Mouse (Mus musculus): ENCODE results near the gene Tmem214. TPM values are rescaled to one million over a fixed set of nuclear protein-coding genes. Genes with fewer than 3 reads are reported as not detected.

Tmem214 gene
- polyA plus RNA-seq, 1 experiment, result 29.1 TPM

DNA sequence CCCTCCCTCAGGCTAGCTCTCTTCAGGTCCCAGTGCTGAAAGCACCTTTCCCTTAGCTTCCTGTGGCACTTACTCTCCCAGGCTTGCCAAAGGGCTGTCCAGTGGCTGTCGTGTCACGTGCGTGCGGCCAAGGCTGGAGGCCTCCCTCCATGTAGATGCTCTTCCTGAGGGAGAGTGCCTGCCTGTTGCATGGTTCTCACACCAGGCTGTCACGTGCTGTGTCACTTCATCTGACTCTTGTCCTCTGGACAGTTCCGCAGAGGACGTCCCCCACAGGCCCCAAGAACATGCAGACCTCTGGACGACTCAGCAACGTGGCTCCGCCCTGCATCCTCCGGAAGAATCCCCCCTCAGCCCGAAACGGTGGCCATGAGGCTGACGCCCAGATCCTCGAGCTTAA, 3.5 kb upstream of the Tmem214 start:
- WGBS, result 76% methylated on average over 15 of the region's 15 CpGs
- Histone ChIP-seq H3K27ac (ENCODE audit: control insufficient read depth, insufficient read depth, low read depth, low read length, poor library complexity) (no peak overlapping the region), H3K4me1 (ENCODE audit: control insufficient read depth, insufficient read depth, low read length) (peaks cover 1% of the 10 kb centered on the region), H3K4me3 (replicated peaks; ENCODE audit: control insufficient read depth, low read depth, low read length) (no peak overlapping the region)
- TF ChIP-seq POLR2A (IDR thresholded peaks at IDR 0.05; ENCODE audit: borderline replicate concordance, control insufficient read depth, low read depth, low read length), result no peak

DNA sequence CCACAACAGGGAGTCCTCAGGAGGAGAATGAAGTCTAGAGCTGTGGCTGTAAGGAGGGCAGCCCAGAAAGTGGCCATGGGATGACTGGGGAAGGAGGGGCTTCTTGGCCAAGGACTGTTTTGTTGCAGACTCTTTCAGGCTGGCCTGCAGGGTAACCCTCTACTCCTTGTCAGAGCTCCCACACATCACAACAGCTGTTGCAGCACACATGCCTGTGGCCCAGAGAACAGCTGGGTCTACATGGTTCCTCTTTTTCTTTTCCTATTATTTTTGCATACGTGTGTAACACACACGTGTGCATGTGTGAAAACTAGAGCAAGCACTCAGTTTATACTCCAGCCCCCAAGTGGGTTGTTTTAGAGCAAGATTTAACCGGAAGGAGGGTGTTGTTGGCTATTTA, 941 bp upstream of the Tmem214 start:
- Histone ChIP-seq H3K27ac (ENCODE audit: control insufficient read depth, insufficient read depth, low read depth, low read length, poor library complexity) (peak overlapping the region; percentile 61; the same call in 1 of the 2 replicates), H3K4me1 (ENCODE audit: control insufficient read depth, insufficient read depth, low read length) (peaks cover 1% of the 10 kb centered on the region), H3K4me3 (replicated peaks; ENCODE audit: control insufficient read depth, low read depth, low read length) (no peak overlapping the region)
- TF ChIP-seq CTCF (IDR thresholded peaks at IDR 0.05; ENCODE audit: control insufficient read depth, insufficient read depth, low read length), result no peak
- whole genome bisulfite sequencing, result 35% methylated on average over 3 of the region's 3 CpGs

DNA sequence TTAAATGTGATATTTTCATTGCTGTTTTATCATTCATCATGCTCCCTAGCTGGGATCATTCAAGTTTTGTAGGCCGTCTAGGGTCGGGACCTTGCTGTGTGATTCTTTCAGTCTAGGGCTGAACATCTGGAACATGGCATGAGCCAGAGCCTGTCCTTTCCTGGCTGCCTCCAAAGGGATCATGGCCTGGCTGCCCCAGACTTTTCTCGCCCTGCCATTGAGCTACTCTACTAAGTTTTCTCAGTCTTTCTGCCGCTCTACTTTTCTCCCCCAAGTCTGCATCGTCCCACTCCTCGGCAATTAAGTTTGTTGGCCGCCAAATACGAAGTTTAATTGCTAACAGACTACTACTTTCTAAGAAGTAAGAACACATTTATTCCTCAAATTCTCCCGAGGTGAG, 1.2 kb downstream of the Tmem214 start:
- peak overlapping the region; percentile 78 for H3K4me3 ChIP-seq (replicated peaks; ENCODE audit: control insufficient read depth, low read depth, low read length)
- H3K27ac ChIP-seq (ENCODE audit: control insufficient read depth, insufficient read depth, low read depth, low read length, poor library complexity), result no peak overlapping the region
- TF ChIP-seq POLR2A (IDR thresholded peaks at IDR 0.05; ENCODE audit: borderline replicate concordance, control insufficient read depth, low read depth, low read length) (no peak), CTCF (IDR thresholded peaks at IDR 0.05; ENCODE audit: control insufficient read depth, insufficient read depth, low read length) (no peak)
- peaks cover 1% of the 10 kb centered on the region for H3K4me1 ChIP-seq (ENCODE audit: control insufficient read depth, insufficient read depth, low read length)
- WGBS, result 27% methylated on average over 9 of the region's 9 CpGs

DNA sequence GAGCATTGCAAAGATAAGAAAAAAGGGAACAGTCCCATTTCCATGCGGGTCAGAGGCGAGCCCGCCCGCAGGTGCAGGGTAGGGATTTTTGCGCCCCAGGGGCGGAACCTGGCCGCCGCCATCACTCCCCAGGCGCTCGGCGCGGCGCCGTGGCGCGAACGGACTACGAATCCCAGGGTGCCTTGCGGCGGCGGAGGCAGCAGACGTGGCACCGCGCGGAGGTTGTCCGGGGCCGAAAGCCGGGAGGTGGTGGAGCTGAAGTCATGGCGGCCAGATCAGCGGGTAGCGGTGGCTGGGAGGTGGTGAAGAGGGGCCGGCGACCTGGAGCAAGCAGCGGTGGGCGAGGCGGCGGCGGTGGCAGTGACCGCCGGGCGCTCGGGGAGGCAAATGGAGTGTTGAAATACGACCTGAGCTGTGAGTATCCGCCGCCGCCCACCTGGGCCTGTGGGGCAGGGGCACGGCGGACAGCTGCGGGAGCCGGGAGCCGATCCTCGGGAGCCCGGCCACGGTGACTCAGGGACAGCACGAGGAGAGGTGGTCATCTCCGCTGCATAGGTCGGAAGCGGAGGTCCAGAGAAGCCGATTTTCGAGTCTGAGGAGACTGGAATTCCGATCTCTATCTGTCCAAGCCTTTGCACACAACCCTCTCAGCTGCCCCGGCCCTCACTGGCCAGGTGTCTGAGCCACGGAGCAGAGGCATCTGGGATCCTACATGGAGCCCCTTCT, 1.8 kb downstream of the Tmem214 start:
- WGBS, result under 1% methylated on average over 63 of the region's 63 CpGs
- Histone ChIP-seq H3K27ac (ENCODE audit: control insufficient read depth, insufficient read depth, low read depth, low read length, poor library complexity) (peak overlapping the region; percentile 60; the same call in 1 of the 2 replicates), H3K4me1 (ENCODE audit: control insufficient read depth, insufficient read depth, low read length) (no peaks in the 10 kb centered on the region; the same call in 1 of the 2 replicates), H3K4me3 (replicated peaks; ENCODE audit: control insufficient read depth, low read depth, low read length) (peak overlapping the region; percentile 78)
- TF ChIP-seq POLR2A (IDR thresholded peaks at IDR 0.05; ENCODE audit: borderline replicate concordance, control insufficient read depth, low read depth, low read length) (peak; percentile 88; the same call in 1 of the 2 replicates), CTCF (IDR thresholded peaks at IDR 0.05; ENCODE audit: control insufficient read depth, insufficient read depth, low read length) (peak; percentile 8; the same call in 1 of the 2 replicates)

DNA sequence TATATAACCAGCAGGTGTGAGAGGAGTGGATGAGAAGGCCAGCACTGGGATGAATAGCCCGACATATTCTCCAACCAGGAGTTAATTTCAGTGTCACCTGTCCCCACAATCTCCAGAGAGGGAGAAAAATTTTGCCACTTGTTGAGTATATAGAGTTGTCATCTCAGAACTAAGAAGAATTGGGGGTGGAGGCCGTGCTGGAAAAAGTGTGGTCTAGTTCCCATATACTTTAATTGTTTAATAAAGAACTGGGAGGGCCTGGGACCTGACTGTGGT, 2.3 kb downstream of the Tmem214 start:
- no peaks in the 10 kb centered on the region; the same call in 1 of the 2 replicates for H3K4me1 ChIP-seq (ENCODE audit: control insufficient read depth, insufficient read depth, low read length)
- 20% methylated on average over 2 of the region's 2 CpGs for WGBS
- no peak overlapping the region; the same call in 1 of the 2 replicates for H3K27ac ChIP-seq (ENCODE audit: control insufficient read depth, insufficient read depth, low read depth, low read length, poor library complexity)
- H3K4me3 ChIP-seq (replicated peaks; ENCODE audit: control insufficient read depth, low read depth, low read length), result peak overlapping the region; percentile 78
- TF ChIP-seq CTCF (IDR thresholded peaks at IDR 0.05; ENCODE audit: control insufficient read depth, insufficient read depth, low read length), result no peak
- no peak for TF ChIP-seq POLR2A (IDR thresholded peaks at IDR 0.05; ENCODE audit: borderline replicate concordance, control insufficient read depth, low read depth, low read length)

DNA sequence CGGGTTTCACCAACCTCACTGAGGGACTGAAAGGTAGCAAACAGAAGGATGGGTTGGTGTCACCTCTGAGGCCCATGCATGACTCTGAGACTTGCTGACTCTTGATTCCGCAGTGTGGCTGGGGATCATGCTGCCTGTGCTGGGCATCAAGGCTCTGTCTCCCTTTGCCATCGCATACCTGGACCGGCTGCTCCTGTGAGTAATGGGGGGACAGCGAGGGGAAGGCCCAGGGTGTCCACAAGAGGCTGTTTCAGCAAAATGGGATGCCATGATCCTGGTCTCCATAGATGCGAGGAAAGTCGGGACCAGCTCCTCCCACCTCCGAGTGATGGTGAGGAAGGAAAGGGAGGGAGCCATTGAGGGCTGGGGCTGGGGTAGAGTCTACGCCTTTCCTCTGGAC, 4.8 kb downstream of the Tmem214 start:
- H3K4me3 ChIP-seq (replicated peaks; ENCODE audit: control insufficient read depth, low read depth, low read length), result no peak overlapping the region
- no peak overlapping the region for H3K27ac ChIP-seq (ENCODE audit: control insufficient read depth, insufficient read depth, low read depth, low read length, poor library complexity)
- 91% methylated on average over 9 of the region's 9 CpGs for WGBS
- H3K4me1 ChIP-seq (ENCODE audit: control insufficient read depth, insufficient read depth, low read length), result no peaks in the 10 kb centered on the region; the same call in 1 of the 2 replicates
- TF ChIP-seq CTCF (IDR thresholded peaks at IDR 0.05; ENCODE audit: control insufficient read depth, insufficient read depth, low read length) (no peak), POLR2A (IDR thresholded peaks at IDR 0.05; ENCODE audit: borderline replicate concordance, control insufficient read depth, low read depth, low read length) (no peak)

DNA sequence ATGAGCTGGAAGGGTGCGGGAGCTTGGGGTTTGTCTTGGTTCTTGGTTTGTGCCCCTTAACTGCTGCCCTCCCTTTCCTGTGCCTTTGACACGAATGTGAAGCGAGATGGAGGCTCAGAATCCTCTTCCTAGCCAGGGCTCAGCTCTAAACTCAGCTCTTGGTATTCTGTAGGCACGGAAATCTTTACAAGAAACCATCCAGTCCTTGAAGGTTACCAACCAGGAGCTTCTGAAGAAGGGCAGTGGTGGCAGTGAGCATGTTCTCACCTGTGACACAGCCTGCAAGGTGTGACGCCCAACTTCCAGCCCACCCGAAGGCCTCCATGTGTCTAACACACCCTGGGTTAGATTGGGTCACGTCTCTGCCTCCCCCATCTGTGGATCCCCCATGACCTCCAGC, 6.6 kb downstream of the Tmem214 start:
- Histone ChIP-seq H3K4me1 (ENCODE audit: control insufficient read depth, insufficient read depth, low read length) (no peaks in the 10 kb centered on the region), H3K4me3 (replicated peaks; ENCODE audit: control insufficient read depth, low read depth, low read length) (no peak overlapping the region), H3K27ac (ENCODE audit: control insufficient read depth, insufficient read depth, low read depth, low read length, poor library complexity) (no peak overlapping the region)
- 88% methylated on average over 7 of the region's 7 CpGs for WGBS
- TF ChIP-seq POLR2A (IDR thresholded peaks at IDR 0.05; ENCODE audit: borderline replicate concordance, control insufficient read depth, low read depth, low read length) (no peak), CTCF (IDR thresholded peaks at IDR 0.05; ENCODE audit: control insufficient read depth, insufficient read depth, low read length) (no peak)

DNA sequence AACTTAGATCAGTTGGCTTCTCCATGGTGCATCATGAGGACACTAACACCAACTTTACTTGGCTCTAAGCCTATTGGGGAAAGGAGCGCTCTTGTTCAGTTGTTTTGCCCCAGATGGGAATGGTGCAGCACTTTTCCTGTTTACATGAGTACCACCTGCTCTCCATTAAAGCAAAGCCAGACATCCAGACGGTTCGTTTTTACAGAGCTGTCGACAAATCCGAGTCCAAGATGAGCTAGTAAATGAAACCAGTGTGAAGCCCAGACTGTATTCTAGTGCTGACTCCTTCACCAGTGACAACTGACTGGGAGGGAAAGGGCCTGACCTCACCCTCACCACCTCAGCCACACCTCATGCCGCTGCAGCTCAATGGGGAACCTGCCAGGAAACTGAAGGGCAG, 10.8 kb downstream of the Tmem214 start:
- no peak for TF ChIP-seq POLR2A (IDR thresholded peaks at IDR 0.05; ENCODE audit: borderline replicate concordance, control insufficient read depth, low read depth, low read length)
- TF ChIP-seq CTCF (IDR thresholded peaks at IDR 0.05; ENCODE audit: control insufficient read depth, insufficient read depth, low read length), result no peak
- 76% methylated on average over 6 of the region's 6 CpGs for WGBS
- no peak overlapping the region for H3K4me3 ChIP-seq (replicated peaks; ENCODE audit: control insufficient read depth, low read depth, low read length)
- H3K4me1 ChIP-seq (ENCODE audit: control insufficient read depth, insufficient read depth, low read length), result no peaks in the 10 kb centered on the region
- no peak overlapping the region for H3K27ac ChIP-seq (ENCODE audit: control insufficient read depth, insufficient read depth, low read depth, low read length, poor library complexity)
